In the genomic region with DNA sequence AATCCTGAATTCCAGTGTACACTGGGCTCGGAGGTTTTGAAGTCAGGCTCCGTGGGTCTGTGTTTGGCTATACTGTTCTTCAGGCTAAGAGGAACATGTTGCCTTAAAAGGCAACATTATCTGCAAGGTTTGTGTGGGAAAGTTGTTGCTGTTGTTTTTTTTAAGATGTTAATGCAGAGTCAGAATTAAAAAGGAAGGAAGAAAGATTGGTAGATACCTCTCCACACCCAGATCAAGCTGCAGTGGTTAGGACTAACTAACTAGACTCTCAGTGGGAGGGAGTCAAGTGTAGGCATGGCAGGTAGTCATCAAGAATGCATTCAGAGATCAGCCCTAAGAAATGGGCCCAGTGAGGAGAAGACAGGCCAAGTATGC, we compare ENCODE assay signal across 17 mouse cellular contexts. TPM values are rescaled to one million over a fixed set of nuclear protein-coding genes. Genes with fewer than 3 reads are reported as not detected.
DNase-seq lines count a peak whose midpoint lies in the region; ATAC-seq and TF ChIP-seq lines count a peak whose summit lies in the region.
"Had no signal": no experiment of that assay in that cellular context is flagged by ENCODE, and none has a peak within 500 bp of the region (broad histone marks: within the 10 kb centered on the region; RNA-seq: fewer than 3 reads in every experiment).

No protein-coding gene starts in this region.

- intact Hi-C loops in gastrocnemius, adult 2 months (cut with DNase I) = no loop called here
- intact Hi-C loops in left cerebral cortex, adult 2 months (cut with DNase I) = no loop called here
- intact Hi-C loops in left cerebral cortex, postnatal 25 days (cut with DNase I) = no loop called here

- 92% methylated on average over 2 of the region's 2 CpGs for WGBS in hindbrain, embryonic 10.5 days

- H3K9me3 ChIP-seq in hindbrain, embryonic 10.5 days = no peaks in the 10 kb centered on the region
- H3K9me3 ChIP-seq: forebrain, embryonic 13.5 days; limb, embryonic 13.5 days; midbrain, embryonic 15.5 days had no signal

- ATAC-seq in inflammation-experienced regulatory T-cells, adult 6 months = peak; percentile 19
- 0 out of 2 replicates have a peak, but pooled peaks have one; percentile 6 for ATAC-seq in megakaryocyte progenitor cell, adult 5-6 weeks (replicated peaks; ENCODE audit: poor library complexity)
- ATAC-seq: forebrain, embryonic 13.5 days; midbrain, embryonic 15.5 days had no signal

- no peak for DNase-seq in gastrocnemius, adult 2 months
- DNase-seq in gastrocnemius, postnatal 10 days = no peak
- no peak for DNase-seq in left cerebral cortex, adult 2 months (ENCODE audit: extremely low spot score in 1 of 2, low spot score in 2 of 2)
- no peak for DNase-seq in left cerebral cortex, postnatal 25 days (ENCODE audit: low spot score in 2 of 2)
- no peak for DNase-seq in hindbrain, embryonic 10.5 days (ENCODE audit: low spot score)
- no peak for DNase-seq in adrenal gland, postnatal 10 days
- DNase-seq: adrenal gland, postnatal 36 days; kidney, postnatal 14 days; layer of hippocampus, postnatal 36 days; lung, postnatal 14 days; right cerebral cortex, postnatal 14 days; thymus, postnatal 4 days had no signal

- no peak for TF ChIP-seq CTCF in gastrocnemius, adult 2 months (IDR thresholded peaks at IDR 0.05)
- no peak for TF ChIP-seq CTCF in left cerebral cortex, adult 2 months (IDR thresholded peaks at IDR 0.05)

- H3K27ac ChIP-seq in gastrocnemius, adult 2 months = peak overlapping the region; percentile 83
- H3K27ac ChIP-seq in left cerebral cortex, adult 2 months = peak overlapping the region; percentile 38
- no peak overlapping the region for H3K27ac ChIP-seq in hindbrain, embryonic 10.5 days
- H3K27ac ChIP-seq: forebrain, embryonic 13.5 days; limb, embryonic 13.5 days; midbrain, embryonic 15.5 days had no signal

- no peaks in the 10 kb centered on the region for H3K36me3 ChIP-seq in hindbrain, embryonic 10.5 days
- H3K36me3 ChIP-seq: limb, embryonic 13.5 days; midbrain, embryonic 15.5 days had no signal

- no peaks in the 10 kb centered on the region for H3K27me3 ChIP-seq in hindbrain, embryonic 10.5 days (ENCODE audit: insufficient read depth, poor library complexity, severe bottlenecking)
- H3K27me3 ChIP-seq: forebrain, embryonic 13.5 days; limb, embryonic 13.5 days; midbrain, embryonic 15.5 days had no signal

- H3K4me1 ChIP-seq in hindbrain, embryonic 10.5 days (replicated peaks) = no peaks in the 10 kb centered on the region
- H3K4me1 ChIP-seq: forebrain, embryonic 13.5 days; limb, embryonic 13.5 days; midbrain, embryonic 15.5 days had no signal

- H3K4me3 ChIP-seq in gastrocnemius, adult 2 months = peak overlapping the region; percentile 49
- no peak overlapping the region for H3K4me3 ChIP-seq in left cerebral cortex, adult 2 months
- no peak overlapping the region for H3K4me3 ChIP-seq in hindbrain, embryonic 10.5 days
- H3K4me3 ChIP-seq: forebrain, embryonic 13.5 days; limb, embryonic 13.5 days; midbrain, embryonic 15.5 days had no signal

RNA-seq across cellular contexts. Expression of gene Inpp5b, which starts 24.9 kb away (rescaled TPM):
- 10 to 100 TPM in 1 of 2 experiments, 1 to 10 TPM in 1; 8.9 to 10.6 TPM for total RNA-seq in gastrocnemius, adult 2 months (2021)
- 10 to 100 TPM in 1 of 2 experiments, 1 to 10 TPM in 1; 9.0 to 14.5 TPM for total RNA-seq in gastrocnemius, postnatal 10 days (2021)
- total RNA-seq in left cerebral cortex, adult 2 months (2021) = 10 to 100 TPM; 46.5 to 48.7 TPM
- 10 to 100 TPM; 35.3 to 36.4 TPM for total RNA-seq in left cerebral cortex, postnatal 25 days (2021)
- 100 to 1,000 TPM in 2 of 3 experiments, 10 to 100 TPM in 1; 93.6 to 120 (median 110) TPM for polyA plus RNA-seq in inflammation-experienced regulatory T-cells, adult 6 months (2017; shearing (Covaris generic))
- 32.9 and 36.0 TPM in 2 replicates for total RNA-seq in megakaryocyte progenitor cell, adult 5-6 weeks (2015)
- 28.6 and 31.4 TPM in 2 replicates for total RNA-seq in megakaryocyte progenitor cell, adult 5-6 weeks (2017)
- 24.2 and 26.8 TPM in 2 replicates for polyA plus RNA-seq in hindbrain, embryonic 10.5 days (2016; fragmentation: Nextera tagmentation; extraction: Ambion mirVana)
- total RNA-seq in adrenal gland, postnatal 10 days (2021) = 10 to 100 TPM; 20.4 to 25.4 TPM

RNA-seq across cellular contexts. Expression of gene Mtf1, which starts 35.4 kb away (rescaled TPM):
- 10 to 100 TPM; 11.9 to 15.7 TPM for total RNA-seq in gastrocnemius, adult 2 months (2021)
- total RNA-seq in gastrocnemius, postnatal 10 days (2021) = 10 to 100 TPM in 1 of 2 experiments, 1 to 10 TPM in 1; 8.6 to 14.0 TPM
- 10 to 100 TPM; 26.1 to 28.4 TPM for total RNA-seq in left cerebral cortex, adult 2 months (2021)
- total RNA-seq in left cerebral cortex, postnatal 25 days (2021) = 10 to 100 TPM; 25.2 to 29.7 TPM
- polyA plus RNA-seq in inflammation-experienced regulatory T-cells, adult 6 months (2017; shearing (Covaris generic)) = 10 to 100 TPM; 12.6 to 20.4 (median 16.9) TPM
- 30.0 and 43.0 TPM in 2 replicates for total RNA-seq in megakaryocyte progenitor cell, adult 5-6 weeks (2015)
- 27.8 and 35.8 TPM in 2 replicates for total RNA-seq in megakaryocyte progenitor cell, adult 5-6 weeks (2017)
- polyA plus RNA-seq in hindbrain, embryonic 10.5 days (2016; fragmentation: Nextera tagmentation; extraction: Ambion mirVana) = 19.0 and 20.4 TPM in 2 replicates
- total RNA-seq in adrenal gland, postnatal 10 days (2021) = 10 to 100 TPM; 24.0 to 24.7 TPM

RNA-seq across cellular contexts. Expression of gene Sf3a3, which starts 52.0 kb away (rescaled TPM):
- total RNA-seq in gastrocnemius, adult 2 months (2021) = 10 to 100 TPM; 11.1 to 14.3 TPM
- 10 to 100 TPM; 24.2 to 25.2 TPM for total RNA-seq in gastrocnemius, postnatal 10 days (2021)
- 10 to 100 TPM; 33.0 to 35.6 TPM for total RNA-seq in left cerebral cortex, adult 2 months (2021)
- 10 to 100 TPM; 31.6 to 33.7 TPM for total RNA-seq in left cerebral cortex, postnatal 25 days (2021)
- polyA plus RNA-seq in inflammation-experienced regulatory T-cells, adult 6 months (2017; shearing (Covaris generic)) = 100 to 1,000 TPM; 106 to 117 (median 115) TPM
- 98.5 and 113 TPM in 2 replicates for total RNA-seq in megakaryocyte progenitor cell, adult 5-6 weeks (2015)
- 158 and 175 TPM in 2 replicates for total RNA-seq in megakaryocyte progenitor cell, adult 5-6 weeks (2017)
- polyA plus RNA-seq in hindbrain, embryonic 10.5 days (2016; fragmentation: Nextera tagmentation; extraction: Ambion mirVana) = 221 and 243 TPM in 2 replicates
- total RNA-seq in adrenal gland, postnatal 10 days (2021) = 10 to 100 TPM; 39.2 to 40.3 TPM
